Mouse (Mus musculus) layer of hippocampus, adult 2 months (tissue): ENCODE results near the gene BC017158. TPM values are rescaled to one million over a fixed set of nuclear protein-coding genes. Genes with fewer than 3 reads are reported as not detected.

Experiments
- DNase-seq, 2 experiments: peaks; one replicate each; pipeline ENCODE4 v3.0.0; 2022; ENCODE audit warnings: low spot score in 2 of 2
- H3K27ac ChIP-seq: fragments of 200-600 bp; 2 replicates; pipeline ENCODE4 v1.8.1; 2022
- H3K4me3 ChIP-seq: fragments of 200-600 bp; 2 replicates; pipeline ENCODE4 v1.8.1; 2022; ENCODE audit warnings: mild to moderate bottlenecking
- CTCF ChIP-seq: fragments of 200-600 bp; conservative IDR thresholded peaks from 2 replicates; pipeline ENCODE4 v1.8.1; 2022; ENCODE audit warnings: antibody characterized with exemption, mild to moderate bottlenecking, moderate library complexity
- total RNA-seq, 2 experiments: library from RNA; stranded (reverse); gene quantifications; 2 replicates each; pipeline ENCODE4 v1.2.3; 2021

Gene BC017158
- total RNA-seq, 2 experiments from 2014 or later = 26.5 to 27.0 TPM

DNA sequence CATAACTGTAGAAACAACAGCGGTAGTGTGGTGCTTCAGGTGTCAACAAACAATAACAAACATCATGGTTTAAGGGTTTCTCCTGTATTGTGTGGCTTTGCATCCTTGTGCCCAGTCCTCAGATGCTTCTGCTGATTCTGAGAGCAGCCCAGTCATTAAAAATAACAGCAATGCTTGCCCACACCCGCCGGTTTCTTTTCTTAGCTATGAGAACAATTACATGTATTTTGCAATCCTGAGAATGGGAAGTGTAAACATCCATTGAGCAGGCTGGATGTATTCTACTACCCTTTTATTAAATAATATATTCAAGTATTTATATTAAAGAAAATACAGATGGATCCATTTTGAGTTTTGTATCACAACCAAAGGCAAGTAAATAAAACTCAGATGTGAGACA is 4.2 kb upstream of the BC017158 start:
- DNase-seq = no peak
- Histone ChIP-seq H3K4me3 (no peak overlapping the region), H3K27ac (no peak overlapping the region)
- TF ChIP-seq CTCF = no peak

- no peak for TF ChIP-seq CTCF
- no peak overlapping the region for H3K4me3 ChIP-seq
- DNase-seq = no peak
- H3K27ac ChIP-seq = no peak overlapping the region
Observed at GRCm38 (mm10) chr7:128300952-128301351, 3.0 kb upstream of the BC017158 start.

DNA sequence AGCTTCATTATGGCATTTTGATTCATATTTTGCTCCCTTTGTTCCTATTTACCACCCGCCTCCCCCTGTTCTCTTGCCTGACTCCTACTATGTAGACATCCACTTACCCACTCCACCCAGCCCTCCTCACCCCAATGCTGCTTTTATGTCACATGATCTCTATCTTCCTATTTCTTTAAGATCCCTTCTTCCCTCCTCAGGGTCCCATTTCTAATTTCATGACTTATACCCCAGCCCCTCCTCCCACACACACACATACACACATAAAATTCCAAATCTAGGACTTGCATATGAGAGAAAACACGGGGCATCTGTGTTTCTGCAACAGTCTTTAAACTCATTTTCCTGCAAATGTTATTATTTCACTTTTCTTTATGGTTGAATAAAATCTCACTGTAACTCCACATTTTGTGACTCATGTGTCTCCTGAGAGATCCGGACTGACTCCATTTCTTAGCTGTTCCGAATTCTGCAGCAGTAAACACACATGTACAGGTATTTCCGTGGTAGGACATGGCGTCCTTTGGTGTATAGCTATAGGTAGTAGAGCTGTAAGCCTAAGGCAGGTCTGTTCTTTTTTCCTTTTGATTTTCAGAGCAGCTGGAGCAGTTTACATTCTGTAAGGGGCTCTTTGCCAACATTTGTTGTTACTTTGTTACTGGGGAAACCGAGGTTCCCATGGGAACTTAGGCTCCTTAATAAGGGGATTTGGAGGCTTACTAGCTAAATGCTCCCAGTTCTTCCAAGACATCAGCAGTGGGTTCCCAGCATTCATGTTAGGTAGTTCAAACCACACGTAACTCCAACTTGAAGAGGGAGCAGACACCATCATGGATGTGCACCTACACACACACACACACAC is 742 bp upstream of the BC017158 start:
- H3K4me3 ChIP-seq = peak overlapping the region; percentile 68
- TF ChIP-seq CTCF = no peak
- DNase-seq = peak in 1 of 2 experiments; percentile 31
- H3K27ac ChIP-seq = peak overlapping the region; percentile 84

- DNase-seq = no peak
- Histone ChIP-seq H3K4me3 (peak overlapping the region; percentile 68), H3K27ac (peak overlapping the region; percentile 84; the same call in 1 of the 2 replicates)
- TF ChIP-seq CTCF = no peak
Observed at GRCm38 (mm10) chr7:128297291-128297616, 716 bp downstream of the BC017158 start.

DNA sequence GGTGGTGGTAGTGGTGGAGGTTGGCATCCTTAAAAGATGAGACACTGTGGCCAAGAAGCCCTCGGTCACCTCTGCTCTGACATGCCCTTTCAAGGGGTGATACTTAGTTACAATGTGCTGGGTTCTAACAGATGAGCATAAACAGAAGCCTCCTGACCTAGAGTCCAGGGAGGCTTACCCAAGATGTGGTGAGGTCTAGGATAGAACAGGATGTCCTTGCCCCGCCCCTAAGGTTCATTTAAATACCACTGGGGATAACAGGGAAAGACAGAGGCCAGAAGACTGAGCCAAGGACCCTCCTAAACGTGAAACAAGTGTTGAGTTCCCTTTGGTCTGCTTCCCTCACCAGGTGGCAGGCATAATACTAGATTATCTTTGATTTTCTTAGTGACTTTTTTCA is 1.5 kb downstream of the BC017158 start:
- Histone ChIP-seq H3K4me3 (no peak overlapping the region), H3K27ac (no peak overlapping the region)
- no peak for DNase-seq
- TF ChIP-seq CTCF = no peak

DNA sequence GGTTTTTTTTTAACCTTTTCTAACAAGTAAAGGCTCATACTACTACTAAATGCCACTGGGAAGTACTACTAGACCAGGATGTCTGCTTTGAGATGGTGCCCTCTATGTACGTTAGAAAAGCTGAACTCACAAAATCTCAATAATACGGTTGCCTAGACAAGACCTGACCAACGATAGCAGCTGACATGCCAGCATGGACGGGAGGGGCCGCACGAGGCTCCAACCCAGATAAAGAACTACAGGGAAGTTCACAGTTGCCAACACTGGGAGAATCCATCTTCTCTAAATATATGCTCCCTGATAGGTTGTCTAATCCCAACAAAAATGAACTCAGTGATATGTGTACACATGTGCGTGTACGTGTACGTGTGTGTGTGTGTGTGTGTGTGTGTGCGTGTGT is 3.2 kb downstream of the BC017158 start:
- Histone ChIP-seq H3K27ac (no peak overlapping the region), H3K4me3 (no peak overlapping the region)
- DNase-seq = no peak
- no peak for TF ChIP-seq CTCF

DNA sequence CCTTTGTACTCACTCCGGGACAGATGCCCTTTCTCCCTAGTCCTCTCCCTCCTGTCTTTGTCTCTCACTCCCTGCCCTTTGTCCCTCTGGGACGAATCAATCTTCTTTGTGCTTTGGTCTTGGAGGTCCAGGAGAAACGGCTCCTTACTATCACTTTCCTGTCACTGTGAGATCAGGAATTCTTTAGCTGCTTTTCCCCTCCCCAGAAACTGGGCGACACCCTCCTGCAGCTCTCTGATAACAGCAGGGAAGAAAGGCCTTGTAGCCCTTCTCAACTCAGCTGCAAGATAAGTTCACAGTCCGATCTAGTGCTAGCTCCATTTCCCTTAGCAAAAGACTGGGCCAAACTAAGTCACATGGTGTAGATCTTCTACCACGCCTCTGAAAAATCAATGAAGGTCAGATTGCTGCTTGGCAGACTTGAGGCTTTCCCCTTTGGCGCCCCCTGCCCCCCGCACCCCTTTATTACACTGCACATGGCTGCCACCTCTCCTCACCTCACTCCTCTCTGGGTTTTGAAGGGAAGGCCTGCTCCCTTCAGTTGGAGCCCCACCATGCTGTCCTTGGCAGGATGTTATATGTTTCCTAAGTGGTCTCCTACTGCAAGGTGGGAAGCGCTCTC is 8.9 kb downstream of the BC017158 start:
- H3K27ac ChIP-seq = no peak overlapping the region

DNA sequence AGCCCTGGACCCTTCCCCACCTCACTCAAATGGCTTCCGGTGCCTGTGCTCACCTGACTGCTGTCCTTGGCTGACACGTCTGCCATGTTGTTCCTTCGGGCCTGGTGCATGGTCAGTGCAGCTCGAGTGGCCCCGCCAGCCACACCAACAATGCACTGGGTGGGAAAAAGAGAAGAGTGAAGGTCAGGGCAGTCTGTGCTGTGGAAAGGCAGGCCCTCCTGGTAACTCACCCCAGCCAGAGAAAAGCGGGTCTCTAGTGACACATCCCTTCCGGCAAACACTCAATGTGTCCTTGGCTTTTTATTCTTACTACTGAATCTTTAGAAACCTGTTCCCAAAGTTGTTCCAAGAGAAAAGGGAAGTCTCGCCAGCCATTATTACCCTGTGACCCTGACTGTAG is 12.9 kb downstream of the BC017158 start:
- TF ChIP-seq CTCF = no peak

More for the DNA sequence above, 8.9 kb downstream of the BC017158 start:
- DNase-seq = no peak
- no peak overlapping the region for H3K4me3 ChIP-seq
- TF ChIP-seq CTCF = peak; percentile 54

GRCm38 (mm10) chr7:128284047-128284446 is 13.9 kb downstream of the BC017158 start:
- TF ChIP-seq CTCF = no peak

More for the DNA sequence above, 12.9 kb downstream of the BC017158 start:
- DNase-seq = no peak
- no peak overlapping the region for H3K4me3 ChIP-seq
- H3K27ac ChIP-seq = no peak overlapping the region

GRCm38 (mm10) chr7:128282532-128283244 is 15.3 kb downstream of the BC017158 start:
- no peak for TF ChIP-seq CTCF
- no peak for DNase-seq

More at GRCm38 (mm10) chr7:128284047-128284446, 13.9 kb downstream of the BC017158 start:
- no peak for DNase-seq
- Histone ChIP-seq H3K4me3 (no peak overlapping the region), H3K27ac (no peak overlapping the region)

GRCm38 (mm10) chr7:128281765-128282164 is 16.2 kb downstream of the BC017158 start:
- no peak for DNase-seq
- Histone ChIP-seq H3K4me3 (no peak overlapping the region), H3K27ac (no peak overlapping the region)
- no peak for TF ChIP-seq CTCF

More at GRCm38 (mm10) chr7:128282532-128283244, 15.3 kb downstream of the BC017158 start:
- Histone ChIP-seq H3K27ac (no peak overlapping the region), H3K4me3 (no peak overlapping the region)

- no peak overlapping the region for H3K4me3 ChIP-seq
- TF ChIP-seq CTCF = no peak
- H3K27ac ChIP-seq = no peak overlapping the region
- DNase-seq = no peak
Observed at GRCm38 (mm10) chr7:128279750-128280149, 18.2 kb downstream of the BC017158 start.

DNA sequence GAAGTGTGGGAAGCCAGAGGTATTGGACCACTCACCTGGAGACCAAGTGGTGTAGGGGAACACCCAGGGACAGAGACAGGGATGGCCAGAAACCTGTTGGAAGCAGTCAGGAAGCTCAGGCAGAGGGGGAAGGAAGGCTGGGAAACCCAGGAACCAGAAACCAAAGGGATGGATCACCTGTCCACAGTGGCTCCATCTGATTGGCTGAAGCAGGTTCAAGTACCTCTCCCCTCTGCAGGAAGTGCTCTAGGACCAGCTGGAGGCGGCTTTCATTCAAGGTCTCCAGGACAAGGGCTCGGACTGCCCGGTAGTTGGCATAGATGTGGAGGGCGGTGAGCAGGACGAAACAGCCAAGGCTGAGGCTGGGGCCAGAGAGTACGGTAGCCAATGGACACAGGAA is 21.9 kb downstream of the BC017158 start:
- no peak for TF ChIP-seq CTCF
- Histone ChIP-seq H3K4me3 (no peak overlapping the region), H3K27ac (no peak overlapping the region)
- DNase-seq = no peak
